In genomic region chr4:134061944-134062446, GRCm38 (mm10) we compare ENCODE assay signal across 13 mouse cellular contexts. TPM values are rescaled to one million over a fixed set of nuclear protein-coding genes. Genes with fewer than 3 reads are reported as not detected.
DNase-seq lines count a peak whose midpoint lies in the region; ATAC-seq and TF ChIP-seq lines count a peak whose summit lies in the region.
"Had no signal": no experiment of that assay in that cellular context is flagged by ENCODE, and none has a peak within 500 bp of the region (broad histone marks: within the 10 kb centered on the region; RNA-seq: fewer than 3 reads in every experiment).

No protein-coding gene starts in this region.

- no peak overlapping the region for H3K27ac ChIP-seq in embryonic facial prominence, embryonic 12.5 days
- no peak overlapping the region for H3K27ac ChIP-seq in embryonic facial prominence, embryonic 10.5 days (replicated peaks)
- no peak overlapping the region for H3K27ac ChIP-seq in liver, postnatal 0 days (ENCODE audit: low read depth)
- H3K27ac ChIP-seq: forebrain, embryonic 15.5 days had no signal

- no peak overlapping the region for H3K9ac ChIP-seq in embryonic facial prominence, embryonic 12.5 days
- no peak overlapping the region for H3K9ac ChIP-seq in liver, postnatal 0 days (replicated peaks)
- H3K9ac ChIP-seq: forebrain, embryonic 15.5 days had no signal

- no peak for TF ChIP-seq EP300 in liver, postnatal 0 days (IDR thresholded peaks at IDR 0.05; ENCODE audit: low read depth)

- no peaks in the 10 kb centered on the region; the same call in 1 of the 2 replicates for H3K4me1 ChIP-seq in embryonic facial prominence, embryonic 12.5 days
- H3K4me1 ChIP-seq in embryonic facial prominence, embryonic 10.5 days, result peaks cover 27% of the 10 kb centered on the region
- peaks cover 12% of the 10 kb centered on the region for H3K4me1 ChIP-seq in liver, postnatal 0 days (ENCODE audit: insufficient read depth)
- H3K4me1 ChIP-seq: forebrain, embryonic 15.5 days had no signal

- H3K4me3 ChIP-seq in embryonic facial prominence, embryonic 12.5 days, result no peak overlapping the region
- no peak overlapping the region for H3K4me3 ChIP-seq in embryonic facial prominence, embryonic 10.5 days
- H3K4me3 ChIP-seq in liver, postnatal 0 days (ENCODE audit: low read depth, low read length), result no peak overlapping the region
- H3K4me3 ChIP-seq: forebrain, embryonic 15.5 days had no signal

- no peaks in the 10 kb centered on the region for H3K36me3 ChIP-seq in embryonic facial prominence, embryonic 12.5 days
- no peaks in the 10 kb centered on the region for H3K36me3 ChIP-seq in embryonic facial prominence, embryonic 10.5 days (replicated peaks)
- no peaks in the 10 kb centered on the region for H3K36me3 ChIP-seq in liver, postnatal 0 days (replicated peaks; ENCODE audit: insufficient read depth, low read length)
- H3K36me3 ChIP-seq: forebrain, embryonic 15.5 days had no signal

- no peak overlapping the region for H3K4me2 ChIP-seq in embryonic facial prominence, embryonic 12.5 days (replicated peaks)
- H3K4me2 ChIP-seq in liver, postnatal 0 days (ENCODE audit: low read depth, low read length), result no peak overlapping the region
- H3K4me2 ChIP-seq: forebrain, embryonic 15.5 days; heart, embryonic 11.5 days had no signal

- no peaks in the 10 kb centered on the region for H3K9me3 ChIP-seq in embryonic facial prominence, embryonic 12.5 days
- H3K9me3 ChIP-seq in embryonic facial prominence, embryonic 10.5 days, result no peaks in the 10 kb centered on the region
- no peaks in the 10 kb centered on the region for H3K9me3 ChIP-seq in liver, postnatal 0 days (ENCODE audit: low read length)
- H3K9me3 ChIP-seq: forebrain, embryonic 15.5 days had no signal

- ATAC-seq in embryonic facial prominence, embryonic 12.5 days (ENCODE audit: insufficient number of reproducible peaks, insufficient read depth, low FRiP score, low TSS enrichment), result 0 out of 2 replicates have a peak, but pooled peaks have one; percentile 25
- peak; percentile 16; the same call in 1 of the 2 replicates for ATAC-seq in liver, postnatal 0 days
- no peak for ATAC-seq in megakaryocyte, adult 5-6 weeks (ENCODE audit: poor library complexity, severe bottlenecking)
- ATAC-seq: forebrain, embryonic 15.5 days had no signal

- H3K27me3 ChIP-seq in embryonic facial prominence, embryonic 12.5 days, result peaks cover 40% of the 10 kb centered on the region
- H3K27me3 ChIP-seq in embryonic facial prominence, embryonic 10.5 days (replicated peaks; ENCODE audit: low read depth, poor library complexity, severe bottlenecking), result peaks cover 73% of the 10 kb centered on the region
- H3K27me3 ChIP-seq in liver, postnatal 0 days (ENCODE audit: insufficient read depth, low read length), result no peaks in the 10 kb centered on the region

- WGBS in embryonic facial prominence, embryonic 12.5 days, result 49% methylated on average over 8 of the region's 8 CpGs
- 51% methylated on average over 8 of the region's 8 CpGs for WGBS in embryonic facial prominence, embryonic 10.5 days
- 61% methylated on average over 8 of the region's 8 CpGs for WGBS in liver, postnatal 0 days (ENCODE audit: insufficient replicate concordance)

- no peak for TF ChIP-seq CTCF in liver, postnatal 0 days (IDR thresholded peaks at IDR 0.05; ENCODE audit: low read depth)

- no peak for DNase-seq in embryonic facial prominence, embryonic 10.5 days (ENCODE audit: low spot score)
- peak; percentile 32 for DNase-seq in urinary bladder, postnatal 25 days (ENCODE audit: low spot score)
- no peak for DNase-seq in urinary bladder, postnatal 4 days (ENCODE audit: low spot score in 2 of 2)
- DNase-seq in liver, postnatal 0 days, result no peak
- DNase-seq in urinary bladder, postnatal 36 days (ENCODE audit: low spot score in 2 of 2), result peak; percentile 46 to 61
- no peak for DNase-seq in adrenal gland, postnatal 36 days
- DNase-seq: adrenal gland, adult 2 months; cerebellum, postnatal 14 days; right cerebral cortex, postnatal 25 days had no signal

RNA-seq across cellular contexts. Expression of gene Crybg2, which starts 1.4 kb away (rescaled TPM):
- 2.9 and 4.0 TPM in 2 replicates for polyA plus RNA-seq in embryonic facial prominence, embryonic 12.5 days (2016; fragmentation: Nextera tagmentation; extraction: Ambion mirVana)
- 4.1 and 7.1 TPM in 2 replicates for polyA plus RNA-seq in embryonic facial prominence, embryonic 10.5 days (2016; fragmentation: Nextera tagmentation; extraction: Ambion mirVana)
- polyA plus RNA-seq in liver, postnatal 0 days (2015; fragmentation: Nextera tagmentation; extraction: Ambion mirVana), result 0.69 and 1.4 TPM in 2 replicates
- not detected for total RNA-seq in adrenal gland, postnatal 36 days (2021)
- total RNA-seq in megakaryocyte, adult 5-6 weeks (2015), result 1.1 and 1.9 TPM in 2 replicates
- 0.04 and 0.15 TPM in 2 replicates for total RNA-seq in megakaryocyte, adult 5-6 weeks (2017)

RNA-seq across cellular contexts. Expression of gene Zfp683, which starts 8.4 kb away (rescaled TPM):
- not detected in 2 replicates for polyA plus RNA-seq in embryonic facial prominence, embryonic 12.5 days (2016; fragmentation: Nextera tagmentation; extraction: Ambion mirVana)
- polyA plus RNA-seq in embryonic facial prominence, embryonic 10.5 days (2016; fragmentation: Nextera tagmentation; extraction: Ambion mirVana), result not detected in 2 replicates
- not detected in 2 replicates for polyA plus RNA-seq in liver, postnatal 0 days (2015; fragmentation: Nextera tagmentation; extraction: Ambion mirVana)
- total RNA-seq in adrenal gland, postnatal 36 days (2021), result not detected
- 0.20 and 0.66 TPM in 2 replicates for total RNA-seq in megakaryocyte, adult 5-6 weeks (2015)
- total RNA-seq in megakaryocyte, adult 5-6 weeks (2017), result not detected in 2 replicates
- polyA plus RNA-seq: forebrain, embryonic 15.5 days; heart, embryonic 11.5 days had no signal

RNA-seq across cellular contexts. Expression of gene Cd52, which starts 32.9 kb away (rescaled TPM):
- 8.0 and 8.3 TPM in 2 replicates for polyA plus RNA-seq in embryonic facial prominence, embryonic 12.5 days (2016; fragmentation: Nextera tagmentation; extraction: Ambion mirVana)
- polyA plus RNA-seq in embryonic facial prominence, embryonic 10.5 days (2016; fragmentation: Nextera tagmentation; extraction: Ambion mirVana), result 3.5 and 4.5 TPM in 2 replicates
- polyA plus RNA-seq in liver, postnatal 0 days (2015; fragmentation: Nextera tagmentation; extraction: Ambion mirVana), result 114 and 125 TPM in 2 replicates
- total RNA-seq in adrenal gland, postnatal 36 days (2021), result 10 to 100 TPM; 10.9 to 12.0 TPM
- 2,426 and 2,524 TPM in 2 replicates for total RNA-seq in megakaryocyte, adult 5-6 weeks (2015)
- 3,236 and 3,524 TPM in 2 replicates for total RNA-seq in megakaryocyte, adult 5-6 weeks (2017)

RNA-seq across cellular contexts. Expression of gene Ubxn11, which starts 40.4 kb away (rescaled TPM):
- 10.4 and 11.5 TPM in 2 replicates for polyA plus RNA-seq in embryonic facial prominence, embryonic 12.5 days (2016; fragmentation: Nextera tagmentation; extraction: Ambion mirVana)
- polyA plus RNA-seq in embryonic facial prominence, embryonic 10.5 days (2016; fragmentation: Nextera tagmentation; extraction: Ambion mirVana), result 4.5 and 7.1 TPM in 2 replicates
- polyA plus RNA-seq in liver, postnatal 0 days (2015; fragmentation: Nextera tagmentation; extraction: Ambion mirVana), result 0.88 and 0.99 TPM in 2 replicates
- total RNA-seq in adrenal gland, postnatal 36 days (2021), result 1 to 10 TPM; 5.2 to 8.5 TPM
- 0.89 and 1.8 TPM in 2 replicates for total RNA-seq in megakaryocyte, adult 5-6 weeks (2015)
- total RNA-seq in megakaryocyte, adult 5-6 weeks (2017), result 1.7 and 2.9 TPM in 2 replicates

RNA-seq across cellular contexts. Expression of gene Lin28a, which starts 43.4 kb away (rescaled TPM):
- polyA plus RNA-seq in embryonic facial prominence, embryonic 12.5 days (2016; fragmentation: Nextera tagmentation; extraction: Ambion mirVana), result 0.50 and 0.67 TPM in 2 replicates
- 18.7 and 24.2 TPM in 2 replicates for polyA plus RNA-seq in embryonic facial prominence, embryonic 10.5 days (2016; fragmentation: Nextera tagmentation; extraction: Ambion mirVana)
- 0.87 and 1.1 TPM in 2 replicates for polyA plus RNA-seq in liver, postnatal 0 days (2015; fragmentation: Nextera tagmentation; extraction: Ambion mirVana)
- total RNA-seq in adrenal gland, postnatal 36 days (2021), result not detected
- 4.8 TPM in 2 replicates for total RNA-seq in megakaryocyte, adult 5-6 weeks (2015)
- total RNA-seq in megakaryocyte, adult 5-6 weeks (2017), result 30.8 and 36.5 TPM in 2 replicates
- total RNA-seq: adrenal gland, adult 2 months had no signal
- polyA plus RNA-seq: adrenal gland, adult 2 months; forebrain, embryonic 15.5 days had no signal

Comparison
In these comparisons a context has a peak if more than half of its experiments do, and no peak if none do; other contexts are left out.
1. DNase-seq: peak in urinary bladder, postnatal 25 days (single experiment) and urinary bladder, postnatal 36 days (2 of 2); none in embryonic facial prominence, embryonic 10.5 days (single experiment), urinary bladder, postnatal 4 days (0 of 2), liver, postnatal 0 days (single experiment) and adrenal gland, postnatal 36 days (0 of 2).
2. RNA of gene Cd52, which starts 32.9 kb away (polyA plus RNA-seq): 114 to 125 TPM in liver, postnatal 0 days; 8.0 to 8.3 TPM in embryonic facial prominence, embryonic 12.5 days and 3.5 to 4.5 TPM in embryonic facial prominence, embryonic 10.5 days; every median in the first group is over 10 times any median in the second.